Mouse (Mus musculus): Measurements from ENCODE around the gene Parm1.

DNA sequence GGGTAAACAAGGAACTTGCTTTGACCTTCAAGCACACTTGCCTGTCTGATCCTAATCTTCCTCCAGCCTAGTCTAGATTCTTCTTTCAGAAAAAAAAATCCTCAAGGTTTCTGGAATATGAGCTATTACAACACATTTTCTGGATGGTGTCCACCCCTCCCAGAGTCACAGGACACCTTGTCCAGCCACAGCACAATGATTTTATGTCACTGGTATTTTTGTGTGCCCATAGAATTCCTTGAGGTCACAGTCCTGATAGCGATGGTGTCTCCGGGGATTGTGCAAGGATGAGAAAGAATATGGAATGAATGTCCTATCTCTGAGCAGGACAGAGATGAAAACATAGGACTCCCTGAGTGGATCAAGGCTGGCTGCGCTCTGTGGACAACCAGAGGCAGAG, 48.0 kb downstream of the Parm1 start:
- no peak for TF ChIP-seq CTCF (IDR thresholded peaks at IDR 0.05; ENCODE audit: low read depth, low read length)
- no peak for TF ChIP-seq GATA1 (IDR thresholded peaks at IDR 0.05; ENCODE audit: borderline replicate concordance, low read length)
